Mouse (Mus musculus) limb, embryonic 14.5 days (tissue): Measurements from ENCODE around the gene Cftr. TPM values are rescaled to one million over a fixed set of nuclear protein-coding genes. Genes with fewer than 3 reads are reported as not detected.

Experiments
- ATAC-seq: fragments of 200-750 bp; cut with Nextera tagmentation; 2 replicates; pipeline ENCODE4 v1.8.0; 2017; ENCODE audit warnings: low read depth, moderate number of reproducible peaks, moderate TSS enrichment; ENCODE audit not compliant: low FRiP score
- DNase-seq: peaks from one replicate; pipeline ENCODE4 v3.0.0-alpha.2; 2015; ENCODE audit warnings: low spot score
- H3K27ac ChIP-seq: fragments of 300-500 bp; sonication (generic); replicated peaks from 2 replicates; pipeline ENCODE4 v1.5.1; 2014; ENCODE audit warnings: low read depth, mild to moderate bottlenecking, low read length, moderate library complexity, mixed read lengths
- H3K27me3 ChIP-seq: fragments of 300-500 bp; sonication (generic); 2 replicates; pipeline ENCODE4 v1.6.1; 2014; ENCODE audit warnings: low read length, mixed read lengths; ENCODE audit not compliant: control insufficient read depth, insufficient read depth
- H3K36me3 ChIP-seq: fragments of 300-500 bp; sonication (generic); 2 replicates; pipeline ENCODE4 v1.6.1; 2014; ENCODE audit warnings: mild to moderate bottlenecking, low read length, moderate library complexity, mixed read lengths; ENCODE audit not compliant: control insufficient read depth, insufficient read depth
- H3K4me1 ChIP-seq: fragments of 300-500 bp; sonication (generic); 2 replicates; pipeline ENCODE4 v1.6.1; 2014; ENCODE audit warnings: antibody characterized with exemption, low read length, mixed read lengths; ENCODE audit not compliant: control insufficient read depth, insufficient read depth
- H3K4me2 ChIP-seq: fragments of 300-500 bp; sonication (generic); replicated peaks from 2 replicates; pipeline ENCODE4 v1.6.1; 2014; ENCODE audit warnings: low read depth, mild to moderate bottlenecking, low read length, moderate library complexity; ENCODE audit not compliant: severe bottlenecking
- H3K4me3 ChIP-seq: fragments of 300-500 bp; sonication (generic); replicated peaks from 2 replicates; pipeline ENCODE4 v1.5.1; 2014; ENCODE audit warnings: low read length
- H3K9ac ChIP-seq: fragments of 300-500 bp; sonication (generic); 2 replicates; pipeline ENCODE4 v1.6.1; 2014; ENCODE audit warnings: mild to moderate bottlenecking, low read depth, low read length, moderate library complexity; ENCODE audit not compliant: severe bottlenecking
- H3K9me3 ChIP-seq: fragments of 300-500 bp; sonication (generic); 2 replicates; pipeline ENCODE4 v1.6.1; 2016; ENCODE audit warnings: low read length; ENCODE audit not compliant: control insufficient read depth
- POLR2A ChIP-seq: fragments of 200-500 bp; IDR thresholded peaks from 2 replicates; pipeline ENCODE4 v1.8.0; 2012; ENCODE audit warnings: inconsistent platforms, mild to moderate bottlenecking, moderate library complexity, borderline replicate concordance; ENCODE audit not compliant: insufficient read depth, insufficient read length; ENCODE audit errors: extremely low read depth
- WGBS: fragments of 180-500 bp; shearing (Covaris S2); extraction: QIAGEN DNeasy Blood & Tissue Kit; methylation state at CpG from one replicate; pipeline ENCODE4 v1.1.7; 2014; 5-methylcytosine and 5-hydroxymethylcytosine counted together
- polyA plus RNA-seq, 2 experiments: library from polyadenylated mRNA; depleted of rRNA in 1 of 2; stranded (reverse) in 1 of 2; unstranded in 1 of 2; fragments of >200 nt; fragmentation: Nextera tagmentation in 1 of 2; extraction: Ambion mirVana in 1 of 2; gene quantifications; 2 replicates each; pipeline versions ENCODE4 v1.2.1 to v1.2.3; 2012 to 2014

Cftr gene
- polyA plus RNA-seq (2012; rRNA removed) = 0.36 TPM in 2 replicates
- 0.44 and 0.69 TPM in 2 replicates for polyA plus RNA-seq (2014; fragmentation: Nextera tagmentation; extraction: Ambion mirVana)

- peak within 1 kb of the TSS; percentile 51 for H3K4me3 ChIP-seq
- DNase-seq (peak; percentile 9), ATAC-seq (peak; percentile 55)
- no peaks in the 10 kb centered on the region for H3K9me3 ChIP-seq
- no peak within 1 kb of the TSS for H3K27ac ChIP-seq
- no peaks in the 10 kb centered on the region for H3K36me3 ChIP-seq
- no peaks in the 10 kb centered on the region for H3K4me1 ChIP-seq
- peak within 1 kb of the TSS; percentile 62 for H3K9ac ChIP-seq
- peak within 1 kb of the TSS; percentile 88 for H3K4me2 ChIP-seq
- no peaks in the 10 kb centered on the region for H3K27me3 ChIP-seq
- under 1% methylated on average over 26 of the region's 45 CpGs for WGBS
- TF ChIP-seq POLR2A = no peak
Observed at GRCm38 (mm10) chr6:18170311-18170922, at the start of gene Cftr. Cftr (plus strand) TSS chr6:18170687.

DNA sequence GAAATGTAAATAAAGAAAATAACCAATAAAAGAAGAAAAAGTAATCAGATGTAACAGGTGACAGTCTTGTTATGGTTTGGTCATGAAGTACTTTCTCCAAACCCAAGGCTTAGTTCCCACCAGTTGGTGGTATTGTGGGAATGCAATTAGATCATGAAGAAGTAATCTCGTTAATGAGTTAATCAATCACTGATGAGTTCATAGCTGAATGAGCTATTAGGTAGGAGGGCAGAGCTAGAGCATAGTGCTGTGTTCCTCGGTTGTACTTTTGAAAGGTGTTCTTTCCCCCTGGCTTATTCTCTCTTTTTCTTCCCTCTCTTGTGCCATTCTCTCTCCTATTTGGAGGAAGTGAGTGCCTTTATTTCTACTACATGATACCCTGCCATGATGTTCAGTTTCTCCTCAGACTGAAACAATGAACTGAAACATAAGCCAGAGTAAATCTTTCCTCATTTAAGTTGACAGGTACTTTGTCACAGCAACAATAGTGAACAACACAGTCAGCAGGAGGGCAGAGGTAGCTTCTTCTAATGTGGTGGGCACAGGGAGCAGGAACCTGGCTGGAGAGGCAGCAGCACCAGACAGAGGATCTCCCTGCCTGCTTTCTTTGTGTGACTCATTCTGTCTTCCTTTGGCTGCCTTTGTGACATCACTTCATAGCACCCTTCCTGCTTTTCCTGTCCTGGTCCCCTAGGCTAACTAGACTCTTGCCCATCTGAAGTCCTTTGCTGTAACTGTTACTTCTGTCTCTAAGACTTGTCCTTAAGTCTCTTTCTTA, 43.1 kb upstream of the Cftr start:
- ATAC-seq = no peak
- Histone ChIP-seq H3K4me1 (no peaks in the 10 kb centered on the region), H3K4me3 (no peak overlapping the region), H3K36me3 (no peaks in the 10 kb centered on the region), H3K4me2 (no peak overlapping the region), H3K9me3 (no peaks in the 10 kb centered on the region), H3K27ac (no peak overlapping the region), H3K27me3 (no peaks in the 10 kb centered on the region), H3K9ac (no peak overlapping the region)
- 85% methylated on average over 2 of the region's 2 CpGs for WGBS
- TF ChIP-seq POLR2A = no peak
- DNase-seq = no peak

DNA sequence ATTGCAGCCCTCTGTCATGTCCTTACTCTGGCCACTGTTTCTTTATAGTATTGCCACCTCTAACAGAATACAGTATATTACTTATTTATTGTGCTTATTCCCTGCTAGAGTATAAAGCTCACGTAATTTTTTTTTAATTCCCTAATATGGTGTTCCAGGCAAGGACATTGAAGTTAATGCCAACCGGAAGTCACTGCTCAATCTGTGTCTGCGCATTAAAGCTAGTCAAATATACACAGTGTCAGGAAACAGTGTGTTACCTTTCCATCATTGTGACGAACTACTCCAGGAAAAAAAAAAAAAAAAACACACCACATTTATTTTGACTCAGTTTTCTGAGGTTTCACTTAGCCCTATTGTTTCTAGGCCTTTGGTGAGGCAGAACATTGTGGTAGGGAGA, 42.4 kb upstream of the Cftr start:
- Histone ChIP-seq H3K27ac (no peak overlapping the region), H3K27me3 (no peaks in the 10 kb centered on the region), H3K4me2 (no peak overlapping the region), H3K9ac (no peak overlapping the region), H3K4me1 (no peaks in the 10 kb centered on the region), H3K36me3 (no peaks in the 10 kb centered on the region), H3K9me3 (no peaks in the 10 kb centered on the region), H3K4me3 (no peak overlapping the region)
- no peak for TF ChIP-seq POLR2A
- 79% methylated on average over 4 of the region's 4 CpGs for WGBS
- no peak for ATAC-seq
- no peak for DNase-seq

DNA sequence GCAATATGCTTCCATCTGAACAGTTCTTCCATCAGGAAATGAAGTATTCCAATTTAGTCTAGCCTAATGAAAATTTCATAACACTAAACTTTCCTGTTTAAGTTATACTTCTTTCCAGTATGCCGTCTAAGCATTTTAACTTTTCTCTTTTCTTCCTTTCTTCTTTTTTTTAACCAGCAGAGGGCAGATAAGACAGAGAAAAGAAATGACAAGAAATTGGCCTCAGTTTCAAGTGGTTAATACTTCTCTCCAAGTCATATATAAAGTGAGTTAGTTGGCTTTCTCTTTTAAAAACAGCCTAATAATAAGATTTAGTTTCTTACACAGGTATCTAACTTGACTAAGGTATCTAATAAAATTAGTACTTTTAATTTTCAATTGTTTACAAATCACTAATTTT, 35.2 kb upstream of the Cftr start:
- Histone ChIP-seq H3K4me1 (no peaks in the 10 kb centered on the region), H3K36me3 (no peaks in the 10 kb centered on the region), H3K27me3 (no peaks in the 10 kb centered on the region), H3K9ac (no peak overlapping the region), H3K4me2 (no peak overlapping the region), H3K27ac (no peak overlapping the region), H3K9me3 (no peaks in the 10 kb centered on the region), H3K4me3 (no peak overlapping the region)
- ATAC-seq (no peak), DNase-seq (peak; percentile 6)
- 41% methylated on average over 1 of the region's 1 CpGs for WGBS
- TF ChIP-seq POLR2A = no peak

DNA sequence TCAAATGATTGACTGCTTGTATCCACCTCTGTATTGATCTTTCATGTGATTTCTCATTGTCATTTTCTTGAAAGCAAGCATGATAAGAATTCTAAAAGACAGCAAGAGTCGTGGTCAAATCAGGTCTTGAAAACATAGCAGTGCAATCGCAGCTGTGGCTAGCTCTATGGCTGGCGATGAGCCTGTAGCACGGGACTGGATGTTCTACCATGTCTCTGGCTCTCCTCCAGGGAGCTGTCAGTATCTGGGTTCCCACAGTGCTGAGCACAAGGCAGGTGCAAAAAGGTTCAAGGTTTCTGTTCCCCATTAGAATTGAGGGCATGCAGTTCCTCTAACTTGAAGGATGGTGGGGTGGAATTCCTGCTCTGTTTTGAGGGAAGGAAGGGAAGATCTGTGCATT, 17.5 kb upstream of the Cftr start:
- H3K4me2 ChIP-seq = no peak overlapping the region
- TF ChIP-seq POLR2A = no peak
- H3K36me3 ChIP-seq = no peaks in the 10 kb centered on the region
- no peak overlapping the region for H3K9ac ChIP-seq
- ATAC-seq = no peak
- H3K4me3 ChIP-seq = no peak overlapping the region
- DNase-seq = no peak
- no peak overlapping the region for H3K27ac ChIP-seq
- no peaks in the 10 kb centered on the region for H3K9me3 ChIP-seq
- 74% methylated on average over 4 of the region's 4 CpGs for WGBS
- no peaks in the 10 kb centered on the region for H3K4me1 ChIP-seq
- H3K27me3 ChIP-seq = no peaks in the 10 kb centered on the region
